Mouse (Mus musculus) brain, embryonic 14.5 days (tissue): ENCODE results near the gene Ltbp2.

Experiments
- CTCF ChIP-seq: fragments of 200-500 bp; IDR thresholded peaks from 2 replicates; pipeline ENCODE4 v1.5.1; 2012; ENCODE audit warnings: inconsistent platforms, mild to moderate bottlenecking, moderate library complexity, borderline replicate concordance; ENCODE audit not compliant: insufficient read depth, insufficient read length; ENCODE audit errors: extremely low read depth
- POLR2A ChIP-seq: fragments of 200-500 bp; IDR thresholded peaks from 2 replicates; pipeline ENCODE4 v1.6.1; 2012; ENCODE audit warnings: mild to moderate bottlenecking, inconsistent platforms, borderline replicate concordance; ENCODE audit not compliant: poor library complexity, insufficient read depth, insufficient read length, severe bottlenecking; ENCODE audit errors: extremely low read depth

GRCm38 (mm10) chr12:84814663-84815325 lies 61.5 kb downstream of the Ltbp2 start:
- TF ChIP-seq POLR2A (no peak), CTCF (no peak)
